In the genomic region with DNA sequence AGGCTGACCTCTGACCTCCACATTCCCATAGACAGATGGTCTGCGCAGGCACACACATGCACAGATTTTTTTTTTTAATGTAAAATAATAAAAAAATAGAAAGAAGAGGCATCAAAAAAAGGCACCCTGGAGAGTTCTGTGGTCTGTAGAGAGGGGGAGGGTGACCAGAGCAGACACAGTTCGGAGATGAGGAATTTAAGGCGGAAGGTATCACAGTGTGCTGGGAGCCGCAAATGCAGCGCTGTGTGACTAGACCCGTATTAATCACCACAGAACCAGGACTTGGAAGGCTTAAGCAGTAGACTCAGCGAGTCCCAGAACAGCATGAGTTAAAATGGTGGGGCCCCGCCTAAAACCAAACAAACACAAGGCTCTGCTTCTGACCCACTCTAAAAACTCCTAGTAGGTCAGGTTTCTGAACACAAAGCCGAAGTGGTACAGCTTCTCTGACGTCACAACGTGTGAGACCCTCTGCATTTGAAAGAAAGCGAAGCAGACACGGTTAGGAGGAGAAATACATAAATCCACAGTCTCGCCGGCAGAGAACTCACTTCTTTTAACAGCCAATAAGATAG, we compare ENCODE assay signal across 20 mouse cellular contexts. TPM values are rescaled to one million over a fixed set of nuclear protein-coding genes. Genes with fewer than 3 reads are reported as not detected.
DNase-seq lines count a peak whose midpoint lies in the region; ATAC-seq and TF ChIP-seq lines count a peak whose summit lies in the region.
"Had no signal": no experiment of that assay in that cellular context is flagged by ENCODE, and none has a peak within 500 bp of the region (broad histone marks: within the 10 kb centered on the region; RNA-seq: fewer than 3 reads in every experiment).

No protein-coding gene starts in this region.

- H3K27me3 ChIP-seq in embryonic facial prominence, embryonic 11.5 days (ENCODE audit: control insufficient read depth, insufficient read depth, low read length): no peaks in the 10 kb centered on the region
- peaks cover 67% of the 10 kb centered on the region for H3K27me3 ChIP-seq in embryonic facial prominence, embryonic 10.5 days (replicated peaks; ENCODE audit: low read depth, poor library complexity, severe bottlenecking)
- H3K27me3 ChIP-seq in liver, embryonic 15.5 days: no peaks in the 10 kb centered on the region
- H3K27me3 ChIP-seq in heart, adult 2 months (ENCODE audit: control insufficient read depth, insufficient read depth, low read length): no peaks in the 10 kb centered on the region
- H3K27me3 ChIP-seq: CH12.LX had no signal

- WGBS in embryonic facial prominence, embryonic 11.5 days: 47% methylated on average over 15 of the region's 15 CpGs
- 53% methylated on average over 15 of the region's 15 CpGs for WGBS in embryonic facial prominence, embryonic 10.5 days
- 60% methylated on average over 15 of the region's 15 CpGs for WGBS in liver, embryonic 15.5 days (ENCODE audit: insufficient replicate concordance)
- WGBS in heart, adult 2 months: 77% methylated on average over 15 of the region's 15 CpGs

- TF ChIP-seq POLR2A in heart, adult 2 months (IDR thresholded peaks at IDR 0.05; ENCODE audit: insufficient read depth, low read depth, low read length): no peak

- no peak for TF ChIP-seq CTCF in heart, adult 2 months (IDR thresholded peaks at IDR 0.05)

- no peak overlapping the region for H3K27ac ChIP-seq in embryonic facial prominence, embryonic 11.5 days (replicated peaks; ENCODE audit: low read depth, low read length)
- no peak overlapping the region for H3K27ac ChIP-seq in embryonic facial prominence, embryonic 10.5 days (replicated peaks)
- H3K27ac ChIP-seq in liver, embryonic 15.5 days (replicated peaks): no peak overlapping the region
- no peak overlapping the region for H3K27ac ChIP-seq in heart, adult 2 months
- H3K27ac ChIP-seq: forebrain, embryonic 12.5 days; hindbrain, postnatal 0 days; kidney, postnatal 0 days; limb, embryonic 15.5 days; midbrain, embryonic 15.5 days; neural tube, embryonic 15.5 days had no signal

- intact Hi-C loops in heart, adult 2 months (cut with DNase I): no loop called here

- no peak for ATAC-seq in embryonic facial prominence, embryonic 11.5 days (replicated peaks; ENCODE audit: insufficient number of reproducible peaks, low FRiP score, low TSS enrichment, low read depth)
- ATAC-seq in liver, embryonic 15.5 days (ENCODE audit: insufficient read depth): no peak
- ATAC-seq: hindbrain, postnatal 0 days; midbrain, embryonic 15.5 days had no signal

- no peaks in the 10 kb centered on the region for H3K36me3 ChIP-seq in embryonic facial prominence, embryonic 11.5 days (replicated peaks; ENCODE audit: control insufficient read depth, insufficient read depth, low read depth, low read length)
- H3K36me3 ChIP-seq in embryonic facial prominence, embryonic 10.5 days (replicated peaks): no peaks in the 10 kb centered on the region
- H3K36me3 ChIP-seq in liver, embryonic 15.5 days (replicated peaks): no peaks in the 10 kb centered on the region
- no peaks in the 10 kb centered on the region for H3K36me3 ChIP-seq in heart, adult 2 months (ENCODE audit: control insufficient read depth, insufficient read depth, low read length)
- H3K36me3 ChIP-seq: forebrain, embryonic 12.5 days; limb, embryonic 15.5 days; midbrain, embryonic 15.5 days; neural tube, embryonic 15.5 days had no signal

- no peak overlapping the region for H3K9ac ChIP-seq in embryonic facial prominence, embryonic 11.5 days (replicated peaks; ENCODE audit: low read length)
- H3K9ac ChIP-seq in liver, embryonic 15.5 days: no peak overlapping the region
- H3K9ac ChIP-seq in heart, adult 2 months (ENCODE audit: low read depth, low read length): no peak overlapping the region
- H3K9ac ChIP-seq: forebrain, embryonic 12.5 days; limb, embryonic 15.5 days; midbrain, embryonic 15.5 days; neural tube, embryonic 15.5 days had no signal

- no peak for TF ChIP-seq EP300 in heart, adult 2 months (IDR thresholded peaks at IDR 0.05; ENCODE audit: insufficient read depth, low read depth, low read length)

- H3K4me3 ChIP-seq in embryonic facial prominence, embryonic 11.5 days (ENCODE audit: low read depth, low read length): no peak overlapping the region
- H3K4me3 ChIP-seq in embryonic facial prominence, embryonic 10.5 days: no peak overlapping the region
- no peak overlapping the region for H3K4me3 ChIP-seq in liver, embryonic 15.5 days (replicated peaks)
- H3K4me3 ChIP-seq in heart, adult 2 months: no peak overlapping the region
- H3K4me3 ChIP-seq: forebrain, embryonic 12.5 days; limb, embryonic 15.5 days; midbrain, embryonic 15.5 days; neural tube, embryonic 15.5 days had no signal

- no peaks in the 10 kb centered on the region for H3K79me2 ChIP-seq in heart, adult 2 months (replicated peaks; ENCODE audit: control insufficient read depth, insufficient read depth, low read length)

- peaks cover 7% of the 10 kb centered on the region for H3K4me1 ChIP-seq in embryonic facial prominence, embryonic 11.5 days (ENCODE audit: control insufficient read depth, insufficient read depth, low read length)
- H3K4me1 ChIP-seq in embryonic facial prominence, embryonic 10.5 days: peaks cover 52% of the 10 kb centered on the region
- H3K4me1 ChIP-seq in liver, embryonic 15.5 days (replicated peaks): peaks cover 27% of the 10 kb centered on the region; the same call in 1 of the 2 replicates
- peaks cover 1% of the 10 kb centered on the region; the same call in 1 of the 2 replicates for H3K4me1 ChIP-seq in heart, adult 2 months (ENCODE audit: control insufficient read depth, insufficient read depth, low read length)

- peak; percentile 21 for DNase-seq in embryonic facial prominence, embryonic 11.5 days (ENCODE audit: low spot score)
- DNase-seq in embryonic facial prominence, embryonic 10.5 days (ENCODE audit: low spot score): no peak
- DNase-seq in 3134 (ENCODE audit: extremely low read depth, insufficient read length, low spot score): peak; percentile 62
- peak; percentile 36 for DNase-seq in ZHBTc4 (ENCODE audit: low read depth, low spot score)
- DNase-seq in layer of hippocampus, postnatal 25 days (ENCODE audit: extremely low spot score in 1 of 2, low spot score in 1 of 2): no peak
- no peak for DNase-seq in heart, adult 2 months
- no peak for DNase-seq in frontal cortex, postnatal 14 days (ENCODE audit: low spot score in 2 of 2)
- DNase-seq: adrenal gland, adult 8-10 months; cerebellum, postnatal 10 days; gastrocnemius, postnatal 25 days; lung, postnatal 36 days; spleen, adult 18-20 months had no signal

- no peak overlapping the region for H3K4me2 ChIP-seq in embryonic facial prominence, embryonic 11.5 days (ENCODE audit: low read depth, low read length)
- H3K4me2 ChIP-seq in liver, embryonic 15.5 days: 0 out of 2 replicates have a peak overlapping the region, but pooled peaks have one; percentile 11
- H3K4me2 ChIP-seq: forebrain, embryonic 12.5 days; limb, embryonic 15.5 days; midbrain, embryonic 15.5 days; neural tube, embryonic 15.5 days had no signal

- no peaks in the 10 kb centered on the region for H3K9me3 ChIP-seq in embryonic facial prominence, embryonic 11.5 days (replicated peaks; ENCODE audit: control insufficient read depth, low read length)
- H3K9me3 ChIP-seq in embryonic facial prominence, embryonic 10.5 days: no peaks in the 10 kb centered on the region
- H3K9me3 ChIP-seq in liver, embryonic 15.5 days (replicated peaks): no peaks in the 10 kb centered on the region
- H3K9me3 ChIP-seq: forebrain, embryonic 12.5 days; limb, embryonic 15.5 days; midbrain, embryonic 15.5 days; neural tube, embryonic 15.5 days had no signal

RNA-seq across cellular contexts. Expression of a gene that starts 19.8 kb away (rescaled TPM):
- 13.6 and 15.1 TPM in 2 replicates for polyA plus RNA-seq in embryonic facial prominence, embryonic 11.5 days (2014; fragmentation: Nextera tagmentation; extraction: Ambion mirVana)
- polyA plus RNA-seq in embryonic facial prominence, embryonic 10.5 days (2016; fragmentation: Nextera tagmentation; extraction: Ambion mirVana): 8.4 and 8.5 TPM in 2 replicates
- 2.1 and 2.4 TPM in 2 replicates for polyA plus RNA-seq in liver, embryonic 15.5 days (2015; fragmentation: Nextera tagmentation; extraction: Ambion mirVana)
- 100 to 1,000 TPM; 213 TPM for total RNA-seq in layer of hippocampus, postnatal 25 days (2021)
- total RNA-seq in heart, adult 2 months (2021): 10 to 100 TPM; 60.1 to 60.8 TPM
- polyA plus RNA-seq in heart, adult 2 months (2012; rRNA removed): 6.6 and 9.5 TPM in 2 replicates

RNA-seq across cellular contexts. Expression of a gene that starts 25.7 kb away (rescaled TPM):
- 2.1 and 2.4 TPM in 2 replicates for polyA plus RNA-seq in embryonic facial prominence, embryonic 11.5 days (2014; fragmentation: Nextera tagmentation; extraction: Ambion mirVana)
- polyA plus RNA-seq in embryonic facial prominence, embryonic 10.5 days (2016; fragmentation: Nextera tagmentation; extraction: Ambion mirVana): 2.4 and 2.6 TPM in 2 replicates
- polyA plus RNA-seq in liver, embryonic 15.5 days (2015; fragmentation: Nextera tagmentation; extraction: Ambion mirVana): 12.1 and 12.8 TPM in 2 replicates
- 1 to 10 TPM; 2.5 to 2.7 TPM for total RNA-seq in layer of hippocampus, postnatal 25 days (2021)
- 1 to 10 TPM; 2.4 to 2.6 TPM for total RNA-seq in heart, adult 2 months (2021)
- polyA plus RNA-seq in heart, adult 2 months (2012; rRNA removed): 3.1 and 3.9 TPM in 2 replicates

Comparison
In these comparisons a context has a peak if more than half of its experiments do, and no peak if none do; other contexts are left out.
1. DNase-seq: peak in embryonic facial prominence, embryonic 11.5 days (single experiment), 3134 (single experiment) and ZHBTc4 (single experiment); none in embryonic facial prominence, embryonic 10.5 days (single experiment), layer of hippocampus, postnatal 25 days (0 of 2), heart, adult 2 months (0 of 2) and frontal cortex, postnatal 14 days (0 of 2).